Mouse (Mus musculus) liver, embryonic 15.5 days (tissue): ENCODE data around the gene Atf6. TPM values are rescaled to one million over a fixed set of nuclear protein-coding genes. Genes with fewer than 3 reads are reported as not detected.

Source experiments
- ATAC-seq: fragments of 200-750 bp; cut with Nextera tagmentation; 2 replicates; pipeline ENCODE4 v1.8.0; 2017; ENCODE audit warnings: moderate number of reproducible peaks, mild to moderate bottlenecking, moderate library complexity; ENCODE audit not compliant: insufficient read depth
- H3K27ac ChIP-seq: fragments of 300-500 bp; sonication (generic); replicated peaks from 2 replicates; pipeline ENCODE4 v1.5.1; 2015; ENCODE audit warnings: mild to moderate bottlenecking, inconsistent platforms
- H3K27me3 ChIP-seq: fragments of 300-500 bp; sonication (generic); 2 replicates; pipeline ENCODE4 v1.6.1; 2015; ENCODE audit warnings: mild to moderate bottlenecking, inconsistent platforms
- H3K36me3 ChIP-seq: fragments of 300-500 bp; sonication (generic); replicated peaks from 2 replicates; pipeline ENCODE4 v1.6.1; 2015; ENCODE audit warnings: moderate library complexity, mild to moderate bottlenecking, inconsistent platforms
- H3K4me1 ChIP-seq: fragments of 300-500 bp; sonication (generic); replicated peaks from 2 replicates; pipeline ENCODE4 v1.6.1; 2015; ENCODE audit warnings: inconsistent platforms
- H3K4me2 ChIP-seq: fragments of 300-500 bp; sonication (generic); 2 replicates; pipeline ENCODE4 v1.6.1; 2015; ENCODE audit warnings: moderate library complexity, mild to moderate bottlenecking, inconsistent platforms
- H3K4me3 ChIP-seq: fragments of 300-500 bp; sonication (generic); replicated peaks from 2 replicates; pipeline ENCODE4 v1.5.1; 2015; ENCODE audit warnings: mild to moderate bottlenecking, inconsistent platforms
- H3K9ac ChIP-seq: fragments of 300-500 bp; sonication (generic); 2 replicates; pipeline ENCODE4 v1.6.1; 2015; ENCODE audit warnings: moderate library complexity, mild to moderate bottlenecking, inconsistent platforms
- H3K9me3 ChIP-seq: fragments of 300-500 bp; sonication (generic); replicated peaks from 2 replicates; pipeline ENCODE4 v1.6.1; 2016; ENCODE audit warnings: inconsistent platforms
- WGBS: fragments of 180-500 bp; shearing (Covaris S2); methylation state at CpG from one replicate; pipeline ENCODE4 v1.1.7; 2015; ENCODE audit warnings: mixed read lengths; ENCODE audit not compliant: insufficient replicate concordance; 5-methylcytosine and 5-hydroxymethylcytosine counted together
- polyA plus RNA-seq: library from polyadenylated mRNA; unstranded; fragments of >200 nt; fragmentation: Nextera tagmentation; extraction: Ambion mirVana; gene quantifications from 2 replicates; pipeline ENCODE4 v1.2.1, GENCODE M21; 2015

The Atf6 gene
- polyA plus RNA-seq, 1 experiment from 2014 or later, result 6.4 TPM

- Histone ChIP-seq H3K36me3 (no peaks in the 10 kb centered on the region), H3K4me2 (no peak overlapping the region), H3K4me3 (no peak overlapping the region), H3K9ac (no peak overlapping the region), H3K4me1 (peaks cover 7% of the 10 kb centered on the region), H3K27ac (no peak overlapping the region), H3K9me3 (no peaks in the 10 kb centered on the region), H3K27me3 (peaks cover 28% of the 10 kb centered on the region)
- no peak for ATAC-seq
- 30% methylated on average over 16 of the region's 16 CpGs for WGBS
Measured at GRCm38 (mm10) chr1:170898413-170899075, 31.0 kb upstream of the Atf6 start.

GRCm38 (mm10) chr1:170896651-170897281, 29.2 kb upstream of the Atf6 start:
- no peak overlapping the region for H3K4me2 ChIP-seq
- ATAC-seq, result no peak
- H3K27me3 ChIP-seq, result peaks cover 13% of the 10 kb centered on the region
- no peaks in the 10 kb centered on the region for H3K36me3 ChIP-seq
- no peaks in the 10 kb centered on the region for H3K9me3 ChIP-seq
- H3K9ac ChIP-seq, result no peak overlapping the region
- 29% methylated on average over 5 of the region's 5 CpGs for WGBS
- H3K4me3 ChIP-seq, result no peak overlapping the region
- H3K4me1 ChIP-seq, result peaks cover 6% of the 10 kb centered on the region
- no peak overlapping the region for H3K27ac ChIP-seq

GRCm38 (mm10) chr1:170894603-170895602, 27.3 kb upstream of the Atf6 start:
- H3K9me3 ChIP-seq, result no peaks in the 10 kb centered on the region
- H3K36me3 ChIP-seq, result no peaks in the 10 kb centered on the region
- H3K9ac ChIP-seq, result no peak overlapping the region
- peaks cover 12% of the 10 kb centered on the region for H3K27me3 ChIP-seq
- H3K4me1 ChIP-seq, result no peaks in the 10 kb centered on the region
- no peak overlapping the region for H3K4me3 ChIP-seq
- H3K4me2 ChIP-seq, result no peak overlapping the region
- ATAC-seq, result no peak
- H3K27ac ChIP-seq, result no peak overlapping the region
- 50% methylated on average over 9 of the region's 9 CpGs for WGBS

GRCm38 (mm10) chr1:170892279-170892678, 24.7 kb upstream of the Atf6 start:
- 45% methylated on average over 1 of the region's 1 CpGs for WGBS

GRCm38 (mm10) chr1:170891646-170892045, 24.1 kb upstream of the Atf6 start:
- H3K27ac ChIP-seq, result no peak overlapping the region
- 60% methylated on average over 2 of the region's 2 CpGs for WGBS

More at GRCm38 (mm10) chr1:170892279-170892678, 24.7 kb upstream of the Atf6 start:
- Histone ChIP-seq H3K9ac (no peak overlapping the region), H3K4me1 (no peaks in the 10 kb centered on the region), H3K27me3 (no peaks in the 10 kb centered on the region; the same call in 1 of the 2 replicates), H3K27ac (no peak overlapping the region), H3K4me3 (no peak overlapping the region), H3K36me3 (no peaks in the 10 kb centered on the region), H3K4me2 (no peak overlapping the region), H3K9me3 (no peaks in the 10 kb centered on the region)
- no peak for ATAC-seq

GRCm38 (mm10) chr1:170889310-170889709, 21.7 kb upstream of the Atf6 start:
- Histone ChIP-seq H3K36me3 (no peaks in the 10 kb centered on the region), H3K9me3 (no peaks in the 10 kb centered on the region), H3K4me2 (no peak overlapping the region), H3K9ac (no peak overlapping the region), H3K4me3 (no peak overlapping the region), H3K27ac (no peak overlapping the region), H3K27me3 (no peaks in the 10 kb centered on the region), H3K4me1 (peaks cover 20% of the 10 kb centered on the region)
- no peak for ATAC-seq
- WGBS, result 73% methylated on average over 4 of the region's 4 CpGs

More at GRCm38 (mm10) chr1:170891646-170892045, 24.1 kb upstream of the Atf6 start:
- H3K27me3 ChIP-seq, result no peaks in the 10 kb centered on the region; the same call in 1 of the 2 replicates
- no peaks in the 10 kb centered on the region for H3K4me1 ChIP-seq
- H3K9ac ChIP-seq, result no peak overlapping the region
- no peak overlapping the region for H3K4me2 ChIP-seq
- no peak for ATAC-seq
- no peaks in the 10 kb centered on the region for H3K36me3 ChIP-seq
- no peak overlapping the region for H3K4me3 ChIP-seq
- H3K9me3 ChIP-seq, result no peaks in the 10 kb centered on the region

GRCm38 (mm10) chr1:170886044-170886458, 18.5 kb upstream of the Atf6 start:
- no peaks in the 10 kb centered on the region for H3K27me3 ChIP-seq
- H3K4me1 ChIP-seq, result peaks cover 29% of the 10 kb centered on the region
- H3K36me3 ChIP-seq, result no peaks in the 10 kb centered on the region
- no peak overlapping the region for H3K4me3 ChIP-seq
- ATAC-seq, result no peak
- no peaks in the 10 kb centered on the region for H3K9me3 ChIP-seq
- H3K9ac ChIP-seq, result no peak overlapping the region
- H3K4me2 ChIP-seq, result peak overlapping the region; percentile 87
- WGBS, result 12% methylated on average over 6 of the region's 6 CpGs
- H3K27ac ChIP-seq, result no peak overlapping the region

- peak; percentile 86 for ATAC-seq
- H3K27ac ChIP-seq, result peak within 1 kb of the TSS; percentile 64
- WGBS, result under 1% methylated on average over 46 of the region's 46 CpGs
Measured at GRCm38 (mm10) chr1:170884978-170885561, 17.5 kb upstream of the Atf6 start, which contains the start of the genes Gm26620 and Dusp12. Gm26620 (plus strand) TSS chr1:170885065. Dusp12 (minus strand) TSS chr1:170885540.

GRCm38 (mm10) chr1:170884390-170884789, 16.8 kb upstream of the Atf6 start:
- no peak for ATAC-seq
- 17% methylated on average over 8 of the region's 8 CpGs for WGBS
- Histone ChIP-seq H3K36me3 (peaks cover 11% of the 10 kb centered on the region), H3K9ac (peak overlapping the region; percentile 58), H3K27me3 (no peaks in the 10 kb centered on the region), H3K9me3 (no peaks in the 10 kb centered on the region), H3K27ac (peak overlapping the region; percentile 64; the same call in 1 of the 2 replicates), H3K4me3 (peak overlapping the region; percentile 71), H3K4me2 (peak overlapping the region; percentile 87), H3K4me1 (peaks cover 29% of the 10 kb centered on the region)

More at GRCm38 (mm10) chr1:170884978-170885561, 17.5 kb upstream of the Atf6 start, which contains the start of the genes Gm26620 and Dusp12:
- Histone ChIP-seq H3K9me3 (no peaks in the 10 kb centered on the region), H3K4me1 (peaks cover 29% of the 10 kb centered on the region), H3K27me3 (no peaks in the 10 kb centered on the region), H3K4me2 (peak within 1 kb of the TSS; percentile 87), H3K36me3 (peaks cover 8% of the 10 kb centered on the region), H3K4me3 (peak within 1 kb of the TSS; percentile 71), H3K9ac (peak within 1 kb of the TSS; percentile 58)

- peak; percentile 27; the same call in 1 of the 2 replicates for ATAC-seq
Measured at GRCm38 (mm10) chr1:170882915-170883485, 15.4 kb upstream of the Atf6 start.

More at GRCm38 (mm10) chr1:170882915-170883485, 15.4 kb upstream of the Atf6 start:
- peaks cover 29% of the 10 kb centered on the region for H3K4me1 ChIP-seq
- H3K36me3 ChIP-seq, result peaks cover 20% of the 10 kb centered on the region
- no peak overlapping the region for H3K4me3 ChIP-seq
- peak overlapping the region; percentile 58 for H3K27ac ChIP-seq
- H3K27me3 ChIP-seq, result no peaks in the 10 kb centered on the region
- H3K9ac ChIP-seq, result no peak overlapping the region
- H3K9me3 ChIP-seq, result no peaks in the 10 kb centered on the region
- peak overlapping the region; percentile 87 for H3K4me2 ChIP-seq
- 63% methylated on average over 5 of the region's 5 CpGs for WGBS
